Mouse (Mus musculus) lung, postnatal 10 days (tissue): ENCODE data around the gene Ffar2.

Experiments
- DNase-seq: peaks from one replicate; pipeline ENCODE4 v3.0.0; 2021

Gene Ffar2

GRCm38 (mm10) chr7:30820854-30821445, 2.6 kb downstream of the Ffar2 start:
- no peak for DNase-seq

- no peak for DNase-seq
Measured at GRCm38 (mm10) chr7:30820131-30820530, 3.4 kb downstream of the Ffar2 start.

- no peak for DNase-seq
Measured at GRCm38 (mm10) chr7:30812291-30812807, 11.2 kb downstream of the Ffar2 start.

- no peak for DNase-seq
Measured at GRCm38 (mm10) chr7:30811757-30812290, 11.8 kb downstream of the Ffar2 start.

- no peak for DNase-seq
Measured at GRCm38 (mm10) chr7:30810319-30810718, 13.3 kb downstream of the Ffar2 start.

GRCm38 (mm10) chr7:30805924-30806323, 17.7 kb downstream of the Ffar2 start:
- peak; percentile 47 for DNase-seq

GRCm38 (mm10) chr7:30804026-30804715, 19.4 kb downstream of the Ffar2 start:
- DNase-seq: peak; percentile 29

GRCm38 (mm10) chr7:30803256-30803655, 20.3 kb downstream of the Ffar2 start:
- no peak for DNase-seq

- no peak for DNase-seq
Measured at GRCm38 (mm10) chr7:30800653-30801052, 22.9 kb downstream of the Ffar2 start.

GRCm38 (mm10) chr7:30796790-30797189, 26.8 kb downstream of the Ffar2 start:
- no peak for DNase-seq

- DNase-seq: no peak
Measured at GRCm38 (mm10) chr7:30794921-30795320, 28.7 kb downstream of the Ffar2 start.

GRCm38 (mm10) chr7:30791921-30792320, 31.7 kb downstream of the Ffar2 start:
- no peak for DNase-seq

GRCm38 (mm10) chr7:30790141-30790540, 33.4 kb downstream of the Ffar2 start:
- DNase-seq: no peak

- DNase-seq: no peak
Measured at GRCm38 (mm10) chr7:30787377-30788022, 36.1 kb downstream of the Ffar2 start, which contains the start of gene Krtdap. Krtdap (plus strand) TSS chr7:30787896.

GRCm38 (mm10) chr7:30785721-30786546, 37.6 kb downstream of the Ffar2 start:
- no peak for DNase-seq

GRCm38 (mm10) chr7:30785154-30785553, 38.4 kb downstream of the Ffar2 start:
- no peak for DNase-seq

GRCm38 (mm10) chr7:30782658-30783057, 40.9 kb downstream of the Ffar2 start:
- DNase-seq: no peak

GRCm38 (mm10) chr7:30781792-30782191, 41.8 kb downstream of the Ffar2 start:
- DNase-seq: no peak

GRCm38 (mm10) chr7:30777911-30778310, 45.7 kb downstream of the Ffar2 start:
- DNase-seq: no peak

- no peak for DNase-seq
Measured at GRCm38 (mm10) chr7:30777081-30777579, 46.4 kb downstream of the Ffar2 start.

- no peak for DNase-seq
Measured at GRCm38 (mm10) chr7:30776104-30776503, 47.5 kb downstream of the Ffar2 start.

GRCm38 (mm10) chr7:30769236-30769635, 54.3 kb downstream of the Ffar2 start:
- no peak for DNase-seq
